Mouse (Mus musculus) natural killer cell, adult 2 months (primary cell): ENCODE results near the gene Usp7.
"Not testable (repeated sequence)": the region's sequence is repeated elsewhere in the genome, so short reads cannot be mapped to it uniquely, and the experiment has no call there.

Source experiments
- DNase-seq, 2 experiments: peaks; one replicate each; pipeline ENCODE4 v3.0.0; 2022; ENCODE audit warnings: low spot score in 2 of 2

The Usp7 gene

DNA sequence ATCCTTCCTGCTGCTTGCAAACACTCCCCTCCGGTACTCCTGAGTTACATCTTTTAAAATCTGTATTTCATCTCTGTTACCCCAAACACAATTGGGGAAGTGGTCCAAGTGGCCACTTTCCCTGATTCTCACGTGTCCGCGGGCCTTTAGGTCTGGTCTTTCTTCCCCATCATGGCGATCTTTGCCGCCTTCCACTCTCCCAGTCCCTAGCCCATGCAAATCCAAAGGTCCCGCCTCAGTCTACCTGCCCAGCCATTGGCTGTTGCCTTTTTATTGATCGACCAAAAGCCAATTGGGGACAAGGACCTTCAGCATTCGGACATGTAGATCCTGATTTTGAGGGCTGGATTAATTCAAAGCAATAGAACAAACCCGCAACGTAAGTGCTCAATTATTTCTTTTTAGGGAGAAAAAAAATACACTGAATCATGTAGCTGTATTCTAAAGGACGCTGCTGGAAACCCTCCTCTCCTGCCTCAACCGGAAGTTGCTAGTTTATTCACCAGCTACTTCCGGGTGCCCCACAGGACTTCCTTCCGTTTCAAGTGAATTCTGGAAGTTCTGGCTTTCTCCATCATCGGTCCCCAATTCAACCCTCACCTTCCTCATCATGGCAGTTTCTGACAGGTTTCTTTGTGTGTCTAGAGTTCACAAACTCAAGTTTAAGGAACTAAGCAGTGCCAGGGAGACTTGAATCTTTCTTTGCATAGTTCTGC is 8.8 kb downstream of the Usp7 start:
- DNase-seq, result no peak

DNA sequence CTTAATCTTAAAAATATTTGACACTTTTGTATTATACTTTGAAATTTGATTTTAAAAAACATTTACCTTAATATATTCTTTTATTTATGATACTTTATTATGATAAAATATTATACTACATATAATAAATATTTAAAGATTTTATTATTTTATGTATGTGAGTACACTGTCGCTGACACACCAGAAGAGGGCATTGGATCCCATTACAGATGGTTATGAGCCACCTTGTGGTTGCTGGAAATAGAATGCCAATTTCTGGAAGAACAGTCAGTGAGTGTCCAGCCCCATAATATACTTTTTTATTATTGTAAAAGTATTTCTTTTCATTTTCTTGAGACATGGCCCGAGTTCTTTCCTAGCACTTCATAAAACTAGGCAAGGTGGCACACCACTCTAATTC is 10.4 kb downstream of the Usp7 start:
- DNase-seq, result no peak

DNA sequence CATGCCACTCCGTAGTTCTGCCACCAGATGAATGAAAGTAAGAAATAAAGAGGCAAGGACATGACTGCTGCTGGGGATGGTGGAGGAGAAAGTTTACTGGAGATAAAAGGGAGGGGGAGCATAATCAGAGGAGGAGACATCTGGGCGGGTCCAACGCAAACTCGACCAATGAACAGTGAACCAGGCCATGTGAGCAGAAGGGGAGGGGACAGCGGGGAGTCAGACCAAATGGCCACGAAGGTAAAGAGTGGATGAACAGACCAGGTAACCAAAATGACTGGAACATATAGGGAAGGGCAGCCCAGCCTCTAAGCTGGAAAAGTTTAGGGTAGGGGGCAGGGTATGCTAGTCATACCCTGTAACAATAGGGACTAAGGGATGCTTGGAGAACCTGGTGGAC is 10.9 kb downstream of the Usp7 start:
- no peak for DNase-seq

DNA sequence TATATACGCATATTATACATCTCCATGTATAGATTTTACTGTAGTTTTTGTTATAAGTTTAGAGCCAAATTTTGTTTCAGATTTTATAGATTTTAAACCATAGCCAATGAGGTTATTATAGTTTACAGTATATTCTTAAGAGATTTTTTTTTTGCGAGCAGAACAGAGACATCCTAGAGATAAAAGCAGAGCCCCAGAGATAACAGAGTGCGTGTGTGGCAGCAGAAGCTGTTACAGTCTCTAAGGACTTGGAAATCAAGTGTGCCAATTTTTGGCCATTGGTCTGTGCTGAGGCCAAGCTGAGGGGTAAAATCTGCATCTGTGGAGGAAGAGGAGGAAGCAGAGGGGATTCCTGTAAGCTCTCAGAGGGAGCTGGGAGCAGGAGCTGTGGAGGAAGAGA is 11.9 kb downstream of the Usp7 start:
- no peak for DNase-seq

DNA sequence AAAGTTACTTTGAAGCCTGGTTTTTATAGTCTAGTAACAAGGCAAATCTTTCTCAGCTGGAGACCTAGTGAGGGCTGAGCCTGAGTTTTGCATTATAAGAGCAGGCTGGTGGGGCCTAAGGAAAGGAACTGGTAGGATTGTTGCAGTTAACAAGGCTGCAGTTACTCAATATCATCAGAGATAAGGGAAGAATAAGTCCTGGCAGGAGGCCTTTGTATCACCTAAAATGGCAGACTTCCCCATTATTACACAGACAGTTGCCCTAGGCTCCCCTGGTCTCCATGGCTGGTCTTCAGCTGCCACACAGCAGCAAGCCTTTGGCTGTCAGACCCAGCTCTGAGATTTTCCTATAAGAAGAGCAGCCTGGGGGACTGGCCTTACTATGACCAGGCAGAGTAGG is 13.4 kb downstream of the Usp7 start:
- DNase-seq, result no peak

DNA sequence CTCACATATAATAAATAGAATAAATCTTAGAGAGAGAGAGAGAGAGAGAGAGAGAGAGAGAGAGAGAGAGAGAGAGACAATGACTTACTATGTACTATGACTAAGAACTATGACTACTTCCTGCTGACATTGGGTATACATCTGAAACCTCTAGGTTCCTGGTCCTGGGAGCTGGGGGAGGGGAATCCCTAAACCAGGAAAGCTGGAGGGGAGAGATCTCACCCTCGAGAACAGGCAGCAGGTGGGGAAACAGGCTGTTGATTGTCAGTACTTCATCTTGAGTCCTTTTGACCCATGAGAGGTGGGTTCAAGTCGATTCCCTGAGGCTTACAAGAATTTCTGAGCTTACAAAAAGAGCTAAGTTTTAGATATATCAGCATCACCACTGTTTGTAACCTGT is 14.9 kb downstream of the Usp7 start:
- no peak for DNase-seq

DNA sequence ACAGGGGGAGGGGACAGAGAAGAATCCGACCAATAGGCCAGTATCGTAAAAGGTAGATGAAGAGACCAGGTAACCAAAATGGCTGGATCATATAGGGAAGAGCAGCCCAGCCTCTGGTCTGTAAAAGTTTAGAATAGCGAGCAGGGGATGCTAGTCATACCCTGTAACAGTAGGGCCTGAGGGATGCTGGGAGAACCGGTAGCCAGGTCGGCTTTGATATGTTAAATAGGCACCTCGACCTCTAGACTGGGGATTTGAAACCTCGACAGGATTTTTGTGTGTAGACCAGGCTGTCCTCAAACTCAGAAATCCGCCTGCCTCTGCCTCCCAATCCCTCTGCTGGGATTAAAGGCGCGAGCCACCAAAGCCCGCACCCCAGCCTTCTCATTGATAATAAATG is 15.5 kb downstream of the Usp7 start:
- DNase-seq, result no peak

DNA sequence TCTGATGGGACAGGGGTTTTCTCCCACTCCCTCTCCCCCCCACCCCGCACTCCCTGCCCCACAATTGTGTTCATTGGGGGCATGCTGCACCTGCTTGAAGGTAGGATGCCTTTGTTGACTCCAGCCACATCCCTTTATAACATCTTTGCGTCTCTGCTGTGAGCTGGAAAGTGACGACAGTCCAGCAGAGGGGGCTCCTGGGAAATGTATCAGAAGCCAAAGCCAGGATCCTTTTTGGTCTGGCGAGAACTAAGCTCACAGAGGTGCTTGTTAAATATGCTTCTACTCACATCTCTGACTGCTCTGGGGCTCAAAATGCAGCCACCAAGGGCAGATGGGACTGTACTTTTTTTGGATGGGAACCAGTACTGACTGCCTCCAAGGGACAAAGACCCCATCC is 21.0 kb downstream of the Usp7 start:
- DNase-seq, result no peak

DNA sequence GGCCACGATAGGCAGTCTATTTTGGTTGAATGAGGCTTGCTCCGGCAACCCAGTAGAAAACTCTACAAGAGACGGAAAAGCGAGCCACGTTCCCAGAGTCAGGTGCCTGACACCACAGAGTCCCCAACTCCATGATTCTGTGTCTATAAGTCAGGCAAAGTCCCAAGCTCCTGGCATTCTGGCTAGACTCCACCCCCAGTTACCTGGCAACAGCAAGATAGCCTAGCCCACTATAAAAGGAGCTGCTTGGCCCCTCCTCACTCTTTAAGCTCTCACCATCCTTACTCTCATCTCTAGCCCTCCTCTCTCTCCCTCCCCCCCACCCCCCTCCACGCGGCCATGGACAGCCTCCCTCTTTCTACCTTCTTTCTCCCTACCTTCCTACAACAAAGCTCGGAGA is 21.8 kb downstream of the Usp7 start:
- DNase-seq, result not testable (repeated sequence)

DNA sequence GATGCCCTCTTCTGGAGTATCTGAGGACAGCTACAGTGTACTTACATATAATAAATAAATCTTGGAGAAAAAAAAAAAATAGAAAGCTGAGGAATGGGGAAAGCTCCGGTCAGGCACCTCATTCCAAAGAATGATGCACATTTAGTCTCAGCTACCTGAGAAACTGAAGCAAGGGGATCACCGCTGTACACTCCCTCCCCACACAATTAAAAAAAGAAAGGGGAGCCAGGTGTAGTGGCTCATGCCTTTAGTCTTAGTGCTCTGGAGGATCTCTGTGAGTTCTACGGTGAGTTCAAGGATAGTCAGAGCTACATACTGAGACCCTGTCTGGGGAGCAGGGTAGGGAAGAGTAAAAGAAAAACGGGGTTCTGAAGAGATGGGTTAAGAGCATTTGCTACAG is 22.6 kb downstream of the Usp7 start:
- DNase-seq, result no peak

DNA sequence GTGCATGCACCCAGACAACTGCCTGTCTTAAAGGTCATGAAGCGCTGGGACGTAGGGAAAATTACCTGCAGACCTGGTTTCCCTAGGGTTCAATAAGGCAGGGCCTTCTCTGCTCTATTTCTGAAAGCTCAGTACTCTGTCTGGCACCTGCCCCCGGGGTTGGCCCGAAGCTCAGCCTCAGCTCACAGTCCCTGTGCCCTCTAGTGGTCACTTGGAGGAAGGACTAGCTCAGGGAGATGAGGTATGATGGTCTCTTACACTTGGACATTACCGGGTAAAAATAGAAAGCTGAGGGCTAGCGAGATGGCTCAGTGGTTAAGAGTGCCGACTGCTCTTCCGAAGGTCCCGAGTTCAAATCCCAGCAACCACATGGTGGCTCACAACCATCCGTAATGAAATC is 23.0 kb downstream of the Usp7 start:
- DNase-seq, result peak; percentile 48 to 72

DNA sequence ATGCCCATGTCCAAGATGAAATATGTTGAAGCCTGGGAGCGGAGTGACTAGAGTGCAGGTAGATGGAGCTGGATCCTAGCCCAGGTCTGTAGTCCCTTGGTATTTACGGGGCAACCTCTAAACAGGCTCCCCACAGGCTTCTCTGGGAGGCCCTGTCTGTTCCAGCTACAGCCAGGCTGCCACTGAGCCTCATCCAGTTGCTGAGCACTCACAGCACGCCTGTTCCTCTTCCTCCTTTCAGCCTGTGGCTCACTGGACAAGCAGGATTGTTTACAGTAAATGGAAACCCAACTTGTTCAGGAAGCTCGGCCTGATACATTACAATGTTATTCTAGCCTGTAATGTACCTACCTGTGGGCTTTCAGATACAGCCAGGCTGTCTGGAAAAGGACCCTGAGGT is 23.5 kb downstream of the Usp7 start:
- no peak for DNase-seq

DNA sequence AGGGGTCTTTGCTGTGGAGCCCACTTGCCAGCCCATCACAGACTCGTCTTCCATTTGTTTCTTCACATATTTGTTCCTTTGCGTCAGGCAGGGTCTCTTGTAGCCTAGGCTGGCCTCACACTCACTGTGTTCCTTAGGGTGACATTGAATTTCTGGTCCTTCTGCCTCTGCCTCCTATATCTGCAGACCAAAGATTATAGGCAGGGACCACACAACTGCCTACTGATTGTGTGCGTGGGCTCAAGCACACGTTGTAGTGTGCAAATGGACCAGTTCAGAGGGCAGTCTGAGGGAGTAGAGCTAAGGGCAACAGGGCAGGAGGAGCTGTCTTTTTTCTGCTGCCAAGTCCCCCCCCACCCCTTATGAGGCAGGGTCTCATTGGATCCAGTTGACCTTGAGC is 24.0 kb downstream of the Usp7 start:
- no peak for DNase-seq

DNA sequence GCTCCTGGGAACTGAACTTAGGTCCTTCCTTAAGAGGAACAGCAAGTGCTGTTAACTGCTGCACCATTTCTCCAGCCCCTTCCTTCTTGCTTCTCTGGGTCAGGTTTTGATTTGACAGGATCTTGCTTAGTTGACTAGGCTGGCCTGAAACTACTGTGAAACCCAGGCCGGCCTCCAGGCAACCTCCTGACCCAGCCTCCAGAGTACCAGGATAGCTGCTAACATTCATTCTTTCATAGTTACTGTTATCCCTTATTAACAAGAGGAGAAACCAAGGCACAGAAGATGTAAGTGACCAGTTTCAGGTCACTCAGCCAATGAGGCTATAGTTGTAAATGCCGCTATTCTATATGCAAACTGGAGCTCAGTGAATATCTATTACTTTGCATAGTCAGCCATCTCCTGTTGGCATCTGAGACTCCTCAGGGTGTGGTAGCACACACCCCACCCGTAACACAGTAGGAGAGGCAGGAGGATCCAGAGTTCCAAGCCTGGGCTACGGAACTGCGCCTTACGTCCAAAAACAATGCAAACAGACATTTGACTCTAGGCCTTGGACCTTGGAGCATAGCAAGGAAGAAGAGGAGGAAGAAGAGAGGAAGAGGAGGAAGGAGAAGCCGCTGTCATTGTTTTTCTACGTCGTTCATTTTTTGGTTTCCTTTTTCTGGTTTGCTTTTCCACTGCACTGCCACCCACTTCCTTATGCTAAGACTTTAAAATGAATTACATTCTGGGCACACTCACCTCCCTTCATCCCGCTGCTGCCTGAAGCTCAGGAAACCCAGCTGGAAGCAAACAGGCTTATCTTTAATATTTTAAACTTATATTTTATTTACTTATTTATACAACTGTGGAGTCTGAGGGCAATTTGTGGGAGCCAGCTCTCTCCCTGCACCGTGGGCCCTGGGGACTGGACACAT is 24.7 kb downstream of the Usp7 start:
- no peak for DNase-seq

DNA sequence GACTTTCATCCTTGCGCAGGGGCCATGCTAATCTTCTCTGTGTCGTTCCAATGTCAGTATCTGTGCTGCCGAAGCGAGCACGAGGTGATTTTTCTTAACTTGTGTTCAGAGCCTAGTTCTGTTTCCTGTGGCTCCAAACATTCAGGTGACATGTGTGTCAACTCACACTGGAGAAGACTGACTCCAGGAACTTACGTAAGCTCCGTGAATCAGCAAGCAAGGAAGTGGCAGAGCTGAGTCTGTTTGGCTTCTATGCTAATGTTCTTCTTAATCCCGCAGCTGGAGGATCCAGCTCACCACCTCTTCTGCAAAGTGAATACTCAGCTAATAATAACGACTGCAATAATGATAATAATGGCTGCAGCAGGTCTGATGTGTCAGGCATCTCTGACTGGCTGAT is 25.9 kb downstream of the Usp7 start:
- DNase-seq, result no peak

DNA sequence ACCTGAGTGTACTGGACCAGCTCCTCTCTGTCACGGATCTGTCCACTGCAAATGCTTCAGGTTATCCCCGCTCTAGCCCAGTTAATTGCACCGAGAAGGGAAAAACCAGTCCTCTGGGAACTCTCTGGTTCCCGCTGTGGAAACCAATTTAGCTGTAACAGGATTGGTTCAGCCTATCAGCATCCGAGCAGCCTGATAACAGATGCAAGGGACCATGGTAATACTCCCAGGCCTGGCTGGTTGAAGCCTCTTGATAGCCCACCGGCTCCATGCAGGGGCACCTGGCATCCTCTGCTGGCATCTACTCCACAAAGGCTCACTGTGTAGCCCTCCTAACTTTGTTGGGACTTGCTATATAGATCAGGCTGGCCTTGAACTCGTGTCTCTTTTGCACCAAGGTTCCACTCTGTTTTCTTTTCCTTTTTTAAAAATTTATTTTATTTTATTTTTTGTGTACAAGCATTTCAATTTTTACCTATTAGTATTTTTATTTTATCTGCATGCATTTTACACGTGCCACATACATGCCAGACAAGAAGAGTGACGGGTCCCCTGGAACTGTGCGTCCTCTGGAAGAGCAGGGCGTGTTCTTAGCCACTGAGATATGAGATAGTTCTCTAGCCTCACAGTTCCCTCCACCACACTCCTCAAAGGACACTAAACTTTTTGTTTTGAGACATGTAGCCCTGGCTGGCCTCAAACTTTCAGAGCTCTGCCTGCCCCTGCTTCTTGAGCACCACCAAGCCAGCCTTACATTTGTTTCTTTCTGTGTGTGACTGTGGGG is 27.8 kb downstream of the Usp7 start:
- no peak for DNase-seq

DNA sequence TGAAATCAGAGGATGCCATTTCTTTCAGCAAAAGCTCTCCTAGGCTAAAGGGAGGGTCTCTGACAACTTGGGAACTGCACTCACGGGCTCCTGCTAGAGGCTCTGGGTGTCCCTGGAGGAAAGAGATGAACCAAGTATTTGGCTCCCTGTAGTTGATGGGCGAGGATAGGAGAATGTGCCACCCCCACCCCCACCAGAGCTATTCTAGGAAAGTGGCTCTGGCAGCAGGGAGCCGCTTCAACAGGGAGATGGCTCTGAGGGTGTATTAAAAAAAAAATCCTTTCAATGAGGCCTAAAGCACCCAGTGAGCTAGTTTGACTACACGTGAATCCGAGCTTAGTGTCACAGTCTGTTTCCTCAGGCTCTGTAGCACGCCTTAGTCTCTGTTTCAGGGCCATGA is 29.1 kb downstream of the Usp7 start:
- no peak for DNase-seq

DNA sequence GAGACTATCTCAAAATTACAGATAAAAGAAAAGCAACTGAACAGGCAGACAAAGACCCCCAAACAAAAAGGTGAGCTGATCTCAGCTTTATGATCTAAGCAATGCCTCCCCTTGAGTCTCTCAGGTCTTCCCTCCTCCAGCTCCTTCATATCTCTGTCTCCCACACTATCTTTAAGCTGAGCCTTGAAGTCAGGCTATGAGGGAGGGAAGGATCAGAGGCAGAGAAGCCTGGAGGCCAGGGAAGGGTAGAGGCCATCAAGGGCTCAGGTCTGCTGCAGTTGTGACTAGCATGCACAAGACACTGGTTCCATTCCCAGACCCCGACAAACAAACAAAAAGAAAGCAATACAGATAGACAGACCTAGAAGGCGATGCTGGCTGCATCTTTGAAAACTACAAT is 30.2 kb downstream of the Usp7 start:
- no peak for DNase-seq

DNA sequence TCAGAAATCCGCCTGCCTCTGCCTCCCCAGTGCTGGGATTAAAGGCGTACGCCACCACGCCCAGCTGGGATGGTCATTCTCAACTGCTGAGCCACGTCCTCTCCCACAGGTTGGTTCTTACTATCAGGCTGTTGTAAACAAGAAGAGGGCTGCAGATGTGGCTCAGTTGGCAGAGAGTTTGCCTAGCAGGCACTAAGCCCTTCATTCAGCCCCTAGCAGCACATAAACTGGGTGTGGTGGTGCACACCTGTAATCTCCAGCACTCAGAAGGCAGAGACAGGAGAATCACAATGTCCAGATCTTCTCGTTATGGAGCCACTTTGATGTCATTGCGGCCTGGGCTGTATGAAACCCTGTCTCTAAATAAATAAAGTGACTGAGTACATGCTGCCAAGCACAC is 31.1 kb downstream of the Usp7 start:
- DNase-seq, result no peak

DNA sequence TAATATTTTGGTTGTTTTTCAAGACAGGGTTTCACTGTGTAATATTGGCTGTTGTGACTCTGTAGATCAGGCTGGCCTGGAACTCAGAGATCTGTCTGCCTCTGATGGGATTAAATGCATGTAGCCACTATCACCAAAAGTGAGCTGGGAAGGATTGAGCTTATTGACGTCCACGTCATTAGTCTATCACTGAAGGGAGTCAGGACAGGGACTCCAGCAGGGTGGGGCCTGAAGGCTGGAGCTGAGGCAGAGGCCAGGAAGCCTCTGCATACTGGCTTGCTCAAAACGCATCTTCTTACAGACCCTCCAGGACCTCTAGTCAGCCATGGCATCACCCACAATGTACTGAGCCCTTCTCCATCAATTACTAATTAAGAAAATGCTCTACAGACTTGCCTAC is 33.1 kb downstream of the Usp7 start:
- DNase-seq, result no peak

DNA sequence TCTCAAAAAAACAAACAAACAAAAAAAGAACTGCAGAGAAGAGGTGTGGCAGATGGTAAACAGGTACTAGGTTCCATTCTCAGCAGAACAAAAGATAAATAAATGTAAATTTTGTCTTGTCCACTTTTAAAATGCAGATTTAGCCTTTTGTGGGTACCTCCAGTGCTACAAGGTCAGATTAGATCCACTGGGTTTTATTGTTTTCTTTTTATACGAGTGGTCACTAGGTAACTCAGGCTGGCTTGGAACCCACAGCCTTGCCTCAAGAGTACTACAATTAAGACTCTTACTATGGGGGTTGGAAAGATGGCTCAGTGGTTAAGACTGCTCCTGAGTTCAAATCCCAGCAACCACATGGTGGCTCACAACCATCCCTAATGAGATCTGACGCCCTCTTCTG is 33.9 kb downstream of the Usp7 start:
- no peak for DNase-seq

DNA sequence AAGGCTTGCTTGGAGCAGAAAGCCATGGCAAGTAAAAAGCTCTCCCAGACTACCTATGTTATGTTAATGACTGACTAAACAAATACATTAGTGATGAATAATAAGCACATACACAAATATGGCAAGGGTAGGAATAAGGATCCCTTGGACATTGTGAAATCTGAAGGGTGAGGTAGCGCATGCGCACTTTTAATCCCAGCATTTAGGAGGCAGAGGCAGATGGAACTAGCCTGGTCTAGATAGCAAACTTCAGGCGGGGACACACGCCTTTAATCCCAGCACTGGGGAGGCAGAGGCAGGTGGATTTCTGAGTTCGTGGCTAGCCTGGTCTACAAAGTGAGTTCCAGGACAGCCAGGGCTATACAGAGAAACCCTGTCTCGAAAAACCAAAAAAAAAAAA is 34.5 kb downstream of the Usp7 start:
- not testable (repeated sequence) for DNase-seq

DNA sequence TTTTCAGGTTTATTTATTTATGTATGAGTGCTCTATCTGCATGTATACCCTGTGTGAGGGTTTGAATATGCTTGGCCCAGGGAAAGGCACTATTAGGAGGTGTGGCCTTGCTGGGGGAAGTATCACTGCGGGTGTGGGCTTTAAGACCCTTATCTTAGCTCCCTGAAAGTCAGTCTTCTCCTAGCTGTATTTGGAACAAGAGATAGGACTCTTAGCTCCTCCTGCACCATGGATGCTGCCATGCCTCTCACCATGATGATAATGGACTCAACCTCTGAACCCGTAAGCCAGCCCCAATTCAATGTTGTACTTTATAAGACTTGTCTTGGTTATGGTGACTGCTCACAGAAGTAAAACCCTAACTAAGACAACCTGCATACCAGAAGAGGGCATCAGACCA is 39.8 kb downstream of the Usp7 start:
- no peak for DNase-seq
